18 mouse cellular contexts compared by ENCODE assay signal in genomic region chr3:18488886-18489285, GRCm38 (mm10).
DNase-seq lines count a peak whose midpoint lies in the region; ATAC-seq and TF ChIP-seq lines count a peak whose summit lies in the region.
"Had no signal": no experiment of that assay in that cellular context is flagged by ENCODE, and none has a peak within 500 bp of the region (broad histone marks: within the 10 kb centered on the region; RNA-seq: fewer than 3 reads in every experiment).

No protein-coding gene starts in this region.

- no peak for ATAC-seq in forebrain, embryonic 14.5 days
- no peak for ATAC-seq in forebrain, embryonic 15.5 days (replicated peaks)
- peak; percentile 67; the same call in 1 of the 2 replicates for ATAC-seq in forebrain, postnatal 0 days
- ATAC-seq in forebrain, embryonic 11.5 days (replicated peaks; ENCODE audit: low FRiP score): no peak
- ATAC-seq: activated CD4-positive, CD25-positive, alpha-beta regulatory T cell, adult 4 months; Patski had no signal

- H3K27me3 ChIP-seq in forebrain, embryonic 14.5 days (replicated peaks; ENCODE audit: control insufficient read depth, insufficient read depth, low read length): no peaks in the 10 kb centered on the region
- no peaks in the 10 kb centered on the region for H3K27me3 ChIP-seq in forebrain, embryonic 15.5 days
- no peaks in the 10 kb centered on the region for H3K27me3 ChIP-seq in forebrain, postnatal 0 days (ENCODE audit: insufficient read depth, low read length)
- no peaks in the 10 kb centered on the region for H3K27me3 ChIP-seq in forebrain, embryonic 11.5 days (ENCODE audit: control insufficient read depth, insufficient read depth, low read length)
- H3K27me3 ChIP-seq: embryonic facial prominence, embryonic 12.5 days had no signal

- no peak overlapping the region for H3K4me3 ChIP-seq in forebrain, embryonic 14.5 days (ENCODE audit: low read depth, low read length)
- H3K4me3 ChIP-seq in forebrain, embryonic 15.5 days: no peak overlapping the region
- no peak overlapping the region for H3K4me3 ChIP-seq in forebrain, postnatal 0 days (ENCODE audit: low read depth, low read length)
- no peak overlapping the region for H3K4me3 ChIP-seq in forebrain, embryonic 11.5 days (ENCODE audit: low read depth, low read length)
- H3K4me3 ChIP-seq: embryonic facial prominence, embryonic 10.5 days; embryonic facial prominence, embryonic 12.5 days had no signal

- DNase-seq in forebrain, embryonic 14.5 days (ENCODE audit: low spot score): peak; percentile 11
- DNase-seq in forebrain, postnatal 0 days: no peak
- no peak for DNase-seq in forebrain, embryonic 11.5 days (ENCODE audit: low spot score)
- DNase-seq in Muller cell, postnatal 12 days (ENCODE audit: inconsistent ontology term): peak; percentile 88
- no peak for DNase-seq in heart, adult 18-20 months
- DNase-seq: adrenal gland, adult 8-10 months; adrenal gland, postnatal 14 days; adrenal gland, postnatal 36 days; cerebellum, adult 11-12 months; cerebellum, adult 2 months; cerebellum, adult 9-10 months; cerebellum, postnatal 10 days; cerebellum, postnatal 25 days had no signal

- TF ChIP-seq CTCF in forebrain, postnatal 0 days (IDR thresholded peaks at IDR 0.05; ENCODE audit: low read depth): no peak

- no peaks in the 10 kb centered on the region for H3K36me3 ChIP-seq in forebrain, embryonic 14.5 days (ENCODE audit: control insufficient read depth, insufficient read depth, low read length)
- no peaks in the 10 kb centered on the region for H3K36me3 ChIP-seq in forebrain, embryonic 15.5 days
- H3K36me3 ChIP-seq in forebrain, postnatal 0 days (ENCODE audit: insufficient read depth): no peaks in the 10 kb centered on the region
- no peaks in the 10 kb centered on the region for H3K36me3 ChIP-seq in forebrain, embryonic 11.5 days (ENCODE audit: control insufficient read depth, insufficient read depth, low read length)
- H3K36me3 ChIP-seq: embryonic facial prominence, embryonic 10.5 days; embryonic facial prominence, embryonic 12.5 days had no signal

- H3K4me1 ChIP-seq in forebrain, embryonic 14.5 days (ENCODE audit: control insufficient read depth, insufficient read depth, low read length): no peaks in the 10 kb centered on the region
- no peaks in the 10 kb centered on the region for H3K4me1 ChIP-seq in forebrain, embryonic 15.5 days
- no peaks in the 10 kb centered on the region; the same call in 1 of the 2 replicates for H3K4me1 ChIP-seq in forebrain, postnatal 0 days (ENCODE audit: insufficient read depth)
- H3K4me1 ChIP-seq in forebrain, embryonic 11.5 days (replicated peaks; ENCODE audit: control insufficient read depth, insufficient read depth, low read length): no peaks in the 10 kb centered on the region
- H3K4me1 ChIP-seq: embryonic facial prominence, embryonic 10.5 days; embryonic facial prominence, embryonic 12.5 days had no signal

- H3K4me2 ChIP-seq in forebrain, embryonic 14.5 days (ENCODE audit: low read length): no peak overlapping the region
- H3K4me2 ChIP-seq in forebrain, embryonic 15.5 days (replicated peaks): no peak overlapping the region
- H3K4me2 ChIP-seq in forebrain, postnatal 0 days (ENCODE audit: low read depth): no peak overlapping the region
- H3K4me2 ChIP-seq in forebrain, embryonic 11.5 days (ENCODE audit: low read depth, low read length, severe bottlenecking): no peak overlapping the region
- H3K4me2 ChIP-seq: embryonic facial prominence, embryonic 12.5 days had no signal

- no peaks in the 10 kb centered on the region; the same call in 1 of the 2 replicates for H3K9me3 ChIP-seq in forebrain, embryonic 14.5 days (replicated peaks; ENCODE audit: control insufficient read depth, low read length)
- H3K9me3 ChIP-seq in forebrain, embryonic 15.5 days: no peaks in the 10 kb centered on the region
- H3K9me3 ChIP-seq in forebrain, postnatal 0 days (ENCODE audit: low read length): no peaks in the 10 kb centered on the region
- H3K9me3 ChIP-seq in forebrain, embryonic 11.5 days (ENCODE audit: control insufficient read depth, low read length): no peaks in the 10 kb centered on the region
- H3K9me3 ChIP-seq: embryonic facial prominence, embryonic 12.5 days had no signal

- no peak overlapping the region for H3K9ac ChIP-seq in forebrain, embryonic 14.5 days (ENCODE audit: low read length)
- no peak overlapping the region for H3K9ac ChIP-seq in forebrain, embryonic 15.5 days (replicated peaks)
- H3K9ac ChIP-seq in forebrain, postnatal 0 days: no peak overlapping the region
- no peak overlapping the region for H3K9ac ChIP-seq in forebrain, embryonic 11.5 days (ENCODE audit: low read length)
- H3K9ac ChIP-seq: embryonic facial prominence, embryonic 12.5 days had no signal

- 57% methylated on average over 2 of the region's 2 CpGs for WGBS in forebrain, embryonic 14.5 days
- WGBS in forebrain, embryonic 15.5 days: 52% methylated on average over 2 of the region's 2 CpGs
- 33% methylated on average over 2 of the region's 2 CpGs for WGBS in forebrain, postnatal 0 days
- WGBS in forebrain, embryonic 11.5 days: 75% methylated on average over 2 of the region's 2 CpGs

- no peak overlapping the region for H3K27ac ChIP-seq in forebrain, embryonic 14.5 days (ENCODE audit: low read depth, low read length)
- H3K27ac ChIP-seq in forebrain, embryonic 15.5 days (replicated peaks): no peak overlapping the region
- H3K27ac ChIP-seq in forebrain, postnatal 0 days (ENCODE audit: low read depth, low read length): no peak overlapping the region
- H3K27ac ChIP-seq in forebrain, embryonic 11.5 days (ENCODE audit: low read depth, low read length): no peak overlapping the region
- H3K27ac ChIP-seq: embryonic facial prominence, embryonic 10.5 days; embryonic facial prominence, embryonic 12.5 days had no signal

Comparison
In these comparisons a context has a peak if more than half of its experiments do, and no peak if none do; other contexts are left out.
1. DNase-seq: peak in forebrain, embryonic 14.5 days (single experiment) and Muller cell, postnatal 12 days (single experiment); none in forebrain, postnatal 0 days (single experiment), forebrain, embryonic 11.5 days (single experiment) and heart, adult 18-20 months (0 of 2).